Mouse (Mus musculus) small intestine, adult 2 months (tissue): Measurements from ENCODE around the gene Ice1. TPM values are rescaled to one million over a fixed set of nuclear protein-coding genes. Genes with fewer than 3 reads are reported as not detected.
A peak's percentile ranks its signal among the peaks of the same experiment; 100 is the strongest.

Experiments used
- H3K27ac ChIP-seq: fragments of 200-500 bp; 2 replicates; pipeline ENCODE4 v1.5.1; 2012; ENCODE audit warnings: low read depth, low read length, control low read depth, inconsistent platforms; ENCODE audit not compliant: insufficient read depth
- H3K27me3 ChIP-seq: fragments of 200-500 bp; 2 replicates; pipeline ENCODE4 v1.6.1; 2012; ENCODE audit warnings: mild to moderate bottlenecking, moderate library complexity, low read length, inconsistent platforms; ENCODE audit not compliant: control insufficient read depth, insufficient read depth
- H3K36me3 ChIP-seq: fragments of 200-500 bp; 2 replicates; pipeline ENCODE4 v1.6.1; 2012; ENCODE audit warnings: mild to moderate bottlenecking, low read length, control low read depth, inconsistent platforms; ENCODE audit not compliant: control insufficient read depth, insufficient read depth
- H3K4me1 ChIP-seq: fragments of 200-500 bp; 2 replicates; pipeline ENCODE4 v1.6.1; 2012; ENCODE audit warnings: low read length, inconsistent platforms, mixed read lengths; ENCODE audit not compliant: control insufficient read depth, insufficient read depth, insufficient read length
- H3K4me3 ChIP-seq: fragments of 200-500 bp; 2 replicates; pipeline ENCODE4 v1.5.1; 2012; ENCODE audit warnings: low read depth, mild to moderate bottlenecking, control low read depth, inconsistent platforms, low read length, moderate library complexity
- CTCF ChIP-seq: fragments of 200-500 bp; IDR thresholded peaks from 2 replicates; pipeline ENCODE4 v1.5.1; 2012; ENCODE audit warnings: low read depth, mild to moderate bottlenecking, control low read depth, inconsistent platforms, low read length, moderate library complexity, mixed read lengths; ENCODE audit not compliant: insufficient replicate concordance, insufficient read length; ENCODE audit errors: extremely low read depth
- POLR2A ChIP-seq: fragments of 200-500 bp; IDR thresholded peaks from 2 replicates; pipeline ENCODE4 v1.6.1; 2012; ENCODE audit warnings: low read depth, mild to moderate bottlenecking, control low read depth, inconsistent platforms, low read length, moderate library complexity
- WGBS: fragments of 180-500 bp; shearing (Covaris S2); methylation state at CpG from one replicate; pipeline ENCODE4 v1.1.7; 2018; 5-methylcytosine and 5-hydroxymethylcytosine counted together
- polyA plus RNA-seq: library from polyadenylated mRNA; depleted of rRNA; stranded (reverse); fragments of >200 nt; gene quantifications from 2 replicates; pipeline ENCODE4 v1.2.3, GENCODE M21; 2012

Gene Ice1
- polyA plus RNA-seq, 1 experiment: 7.7 TPM

DNA sequence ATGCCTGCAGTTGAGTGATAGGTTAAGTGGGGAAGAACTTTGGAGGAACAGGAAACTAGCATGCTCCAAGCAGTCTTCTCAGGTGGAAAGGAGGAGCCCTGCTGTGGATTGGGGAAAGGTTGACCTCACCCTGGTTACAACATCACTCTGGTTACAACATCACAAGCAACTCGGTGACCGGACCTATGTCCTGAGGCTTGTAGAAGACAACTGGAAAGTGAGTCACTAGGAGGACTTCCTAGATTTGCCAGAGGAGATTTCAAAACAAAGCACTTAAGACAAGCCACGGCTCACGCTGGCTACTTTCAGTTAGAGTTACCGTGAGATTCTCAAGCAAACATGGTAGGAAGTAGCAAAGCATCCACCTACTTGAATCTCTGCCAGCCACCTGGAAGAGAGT is 3.9 kb upstream of the Ice1 start:
- H3K4me3 ChIP-seq: no peak overlapping the region
- H3K4me1 ChIP-seq: peaks cover 5% of the 10 kb centered on the region; the same call in 1 of the 2 replicates
- H3K36me3 ChIP-seq: no peaks in the 10 kb centered on the region
- no peak overlapping the region for H3K27ac ChIP-seq
- TF ChIP-seq CTCF (no peak), POLR2A (no peak)
- 37% methylated on average over 5 of the region's 5 CpGs for WGBS
- H3K27me3 ChIP-seq: no peaks in the 10 kb centered on the region

DNA sequence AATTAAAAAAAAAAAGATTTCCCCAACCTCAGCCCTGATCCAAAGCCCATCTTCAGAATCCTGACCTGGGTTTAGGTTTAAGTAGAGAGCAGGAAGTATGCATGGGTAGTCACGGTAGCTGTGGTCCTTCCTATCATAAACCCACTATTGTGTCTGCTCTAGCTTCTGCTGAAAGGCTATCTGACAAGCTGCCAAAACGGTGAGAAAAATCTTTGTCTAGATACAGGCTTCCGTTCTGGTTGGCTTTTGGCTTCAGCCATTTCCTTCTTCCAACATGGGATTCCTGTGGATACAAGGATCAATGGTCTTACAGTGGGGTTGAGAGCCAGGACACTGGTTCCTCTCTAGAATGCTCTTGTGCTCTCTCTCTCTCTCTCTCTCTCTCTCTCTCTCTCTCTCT is 2.2 kb upstream of the Ice1 start:
- WGBS: 70% methylated on average over 3 of the region's 3 CpGs
- Histone ChIP-seq H3K27me3 (no peaks in the 10 kb centered on the region), H3K4me1 (peaks cover 6% of the 10 kb centered on the region; the same call in 1 of the 2 replicates), H3K27ac (no peak overlapping the region), H3K36me3 (no peaks in the 10 kb centered on the region), H3K4me3 (no peak overlapping the region)
- TF ChIP-seq POLR2A (no peak), CTCF (no peak)

DNA sequence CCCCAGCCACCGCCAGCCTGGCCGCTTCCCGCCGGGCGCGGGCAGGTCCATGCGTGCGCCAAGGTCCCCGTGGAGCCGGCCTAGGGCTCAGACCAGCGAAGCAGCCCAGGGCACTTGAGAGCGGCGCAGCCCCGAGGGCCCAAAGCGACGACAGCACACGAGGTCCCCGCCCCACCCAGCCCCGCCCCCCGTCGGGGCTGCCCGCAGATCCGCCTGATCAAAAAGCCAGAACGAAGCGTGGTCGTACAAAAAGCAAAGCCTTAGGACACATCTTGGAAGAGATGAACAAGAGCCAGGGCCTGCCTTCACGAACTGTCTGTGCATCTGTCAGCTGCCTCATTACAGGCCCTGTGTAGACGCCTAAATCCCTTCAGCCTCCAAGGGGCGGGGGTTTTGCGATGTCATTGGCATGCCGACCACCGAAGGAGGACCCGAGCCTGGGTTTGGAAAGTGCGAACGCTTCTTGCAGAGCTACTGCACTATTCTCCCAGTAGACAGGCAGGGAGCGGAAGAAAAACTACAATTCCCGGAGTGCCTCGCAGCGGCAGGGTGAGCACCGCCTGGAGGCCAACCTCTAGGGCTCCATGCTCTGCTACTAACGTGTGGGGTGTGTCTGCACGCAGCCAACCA is 343 bp upstream of the Ice1 start:
- TF ChIP-seq CTCF: peak; percentile 52; the same call in 1 of the 2 replicates
- peak; percentile 50; the same call in 1 of the 2 replicates for TF ChIP-seq POLR2A
- Histone ChIP-seq H3K27me3 (no peaks in the 10 kb centered on the region), H3K36me3 (no peaks in the 10 kb centered on the region), H3K4me3 (peak overlapping the region; percentile 91), H3K4me1 (peaks cover 6% of the 10 kb centered on the region; the same call in 1 of the 2 replicates), H3K27ac (peak overlapping the region; percentile 98)
- WGBS: under 1% methylated on average over 42 of the region's 42 CpGs

DNA sequence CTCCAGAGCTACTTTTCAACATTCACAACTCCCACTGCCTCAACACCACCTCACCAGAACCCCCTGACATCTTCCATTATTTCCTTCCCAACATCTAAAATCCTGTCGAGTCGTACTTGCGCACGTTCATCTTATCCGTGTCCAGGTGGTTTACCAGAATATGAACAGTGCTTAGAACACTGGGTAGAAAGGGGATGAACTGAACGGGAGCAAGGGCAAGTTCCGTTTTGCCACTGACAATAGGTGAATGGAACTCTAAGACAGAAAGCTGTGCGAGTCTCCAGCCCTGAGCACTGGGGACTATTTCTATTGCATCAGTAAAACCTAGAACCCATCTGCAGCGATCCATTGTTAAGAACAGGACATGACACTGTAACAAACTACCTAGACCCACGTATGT is 728 bp downstream of the Ice1 start:
- Histone ChIP-seq H3K27ac (no peak overlapping the region), H3K27me3 (no peaks in the 10 kb centered on the region), H3K4me1 (peaks cover 6% of the 10 kb centered on the region; the same call in 1 of the 2 replicates), H3K4me3 (peak overlapping the region; percentile 23; the same call in 1 of the 2 replicates), H3K36me3 (no peaks in the 10 kb centered on the region)
- 14% methylated on average over 10 of the region's 10 CpGs for WGBS
- TF ChIP-seq CTCF (no peak), POLR2A (no peak)

DNA sequence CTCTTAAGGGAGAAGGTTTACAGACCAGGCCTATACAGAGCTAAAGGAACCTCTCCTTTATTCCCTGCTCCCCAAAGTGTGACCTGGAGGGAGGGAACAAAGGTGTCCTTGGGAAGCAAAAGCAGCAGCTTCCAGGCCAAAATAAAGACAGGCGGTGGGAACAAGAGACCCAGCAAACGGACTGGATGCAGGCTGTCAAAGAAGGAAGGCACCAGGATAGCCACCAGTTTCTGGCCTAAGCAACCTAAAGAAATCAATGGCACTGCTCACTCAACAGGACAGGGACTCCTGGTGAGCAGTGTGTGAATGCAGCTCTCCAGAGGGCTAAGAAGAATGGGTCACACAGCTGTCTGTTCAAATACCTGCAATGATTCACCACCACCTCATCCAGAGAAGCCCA is 1.8 kb downstream of the Ice1 start:
- H3K4me3 ChIP-seq: no peak overlapping the region
- no peaks in the 10 kb centered on the region for H3K27me3 ChIP-seq
- no peak overlapping the region for H3K27ac ChIP-seq
- WGBS: 81% methylated on average over 2 of the region's 2 CpGs
- no peaks in the 10 kb centered on the region for H3K36me3 ChIP-seq
- TF ChIP-seq POLR2A (no peak), CTCF (no peak)
- H3K4me1 ChIP-seq: peaks cover 6% of the 10 kb centered on the region; the same call in 1 of the 2 replicates

DNA sequence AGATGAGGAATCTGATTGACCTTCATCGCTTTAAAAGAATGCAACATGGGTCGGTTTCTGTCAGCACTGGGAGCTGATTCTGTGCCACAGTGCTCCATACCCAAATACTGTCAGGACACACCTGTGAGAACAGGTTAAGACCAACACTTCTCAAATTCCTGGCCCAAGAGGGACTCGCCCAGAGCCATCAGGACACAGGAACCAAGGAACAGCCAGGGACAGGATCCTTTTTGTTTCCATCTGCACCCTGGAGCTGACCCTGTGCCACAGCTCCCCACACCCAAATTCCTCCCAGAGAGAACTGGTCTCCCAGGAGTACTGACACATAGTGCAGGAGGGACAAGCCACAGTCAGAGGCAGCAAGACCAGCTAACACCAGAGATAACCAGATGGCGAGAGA is 11.0 kb downstream of the Ice1 start:
- Histone ChIP-seq H3K4me3 (no peak overlapping the region), H3K27me3 (no peaks in the 10 kb centered on the region), H3K27ac (no peak overlapping the region), H3K4me1 (no peaks in the 10 kb centered on the region), H3K36me3 (peaks cover 5% of the 10 kb centered on the region; the same call in 1 of the 2 replicates)
- WGBS: 87% methylated on average over 4 of the region's 4 CpGs
- TF ChIP-seq CTCF: no peak
- no peak for TF ChIP-seq POLR2A

DNA sequence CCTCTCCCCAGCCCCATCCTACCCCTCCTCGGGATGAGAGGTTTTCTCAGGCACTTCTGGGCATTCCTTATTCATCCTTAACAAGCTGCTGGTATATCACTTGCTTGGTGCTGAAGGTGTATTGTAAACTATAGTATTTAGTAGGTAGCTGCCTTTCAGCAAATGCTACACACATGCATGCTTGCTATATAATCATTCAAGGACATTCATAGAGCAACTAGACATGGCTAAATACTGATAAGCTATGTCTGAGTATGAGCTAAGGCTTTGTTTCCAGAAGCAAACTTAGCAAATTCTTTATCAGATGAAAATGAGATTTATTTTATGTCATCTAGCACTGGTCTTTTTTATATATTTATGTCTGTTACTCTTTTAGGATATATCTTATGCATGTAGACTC is 11.8 kb downstream of the Ice1 start:
- Histone ChIP-seq H3K36me3 (peaks cover 6% of the 10 kb centered on the region; the same call in 1 of the 2 replicates), H3K4me1 (no peaks in the 10 kb centered on the region), H3K27ac (no peak overlapping the region), H3K27me3 (no peaks in the 10 kb centered on the region), H3K4me3 (no peak overlapping the region)
- 73% methylated on average over 1 of the region's 1 CpGs for WGBS
- TF ChIP-seq POLR2A (no peak), CTCF (no peak)
